Mouse (Mus musculus): ENCODE data around the gene Zkscan5.

DNA sequence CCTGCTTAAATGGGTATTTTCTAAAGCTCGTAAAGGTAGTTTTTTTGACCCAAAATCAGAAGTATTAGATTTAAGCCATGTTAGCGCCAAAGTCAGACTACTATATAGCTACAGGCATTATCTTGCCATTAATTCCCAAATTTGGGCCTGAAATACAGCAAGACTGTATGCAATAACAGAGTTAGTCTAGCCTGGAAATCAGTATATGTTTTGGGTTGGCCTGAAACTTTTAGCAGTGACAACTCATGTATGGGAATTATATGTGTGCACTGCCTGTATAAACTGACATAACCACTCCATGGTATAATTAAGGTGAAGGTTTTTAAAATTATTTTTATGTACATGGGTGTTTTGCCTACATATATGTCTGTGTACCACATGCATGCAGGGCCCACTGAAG, 12.4 kb upstream of the Zkscan5 start, which contains the start of gene Atp5j2:
- TF ChIP-seq CTCF (IDR thresholded peaks at IDR 0.05; ENCODE audit: borderline replicate concordance, insufficient read depth, low read length) (no peak), POLR2A (IDR thresholded peaks at IDR 0.05; ENCODE audit: low read depth, low read length) (no peak)

Data from embryonic fibroblast, embryonic 13.5 days (primary cell).